Mouse (Mus musculus) lung, postnatal 0 days (tissue): ENCODE data around the gene Gm21987. TPM values are rescaled to one million over a fixed set of nuclear protein-coding genes. Genes with fewer than 3 reads are reported as not detected.

Source experiments
- ATAC-seq: fragments of 200-750 bp; cut with Nextera tagmentation; 2 replicates; pipeline ENCODE4 v1.8.0; 2017; ENCODE audit warnings: moderate library complexity
- DNase-seq: peaks from one replicate; pipeline ENCODE4 v3.0.0-alpha.2; 2016; ENCODE audit warnings: low spot score
- H3K27ac ChIP-seq: fragments of 300-500 bp; sonication (generic); 2 replicates; pipeline ENCODE4 v1.5.1; 2014; ENCODE audit warnings: antibody characterized with exemption, mild to moderate bottlenecking, low read length, mixed read lengths
- H3K27me3 ChIP-seq: fragments of 300-500 bp; sonication (generic); replicated peaks from 2 replicates; pipeline ENCODE4 v1.6.1; 2014; ENCODE audit warnings: low read length, mixed read lengths; ENCODE audit not compliant: insufficient read depth
- H3K36me3 ChIP-seq: fragments of 300-500 bp; sonication (generic); 2 replicates; pipeline ENCODE4 v1.6.1; 2014; ENCODE audit warnings: low read length, mixed read lengths; ENCODE audit not compliant: insufficient read depth
- H3K4me1 ChIP-seq: fragments of 300-500 bp; sonication (generic); 2 replicates; pipeline ENCODE4 v1.6.1; 2014; ENCODE audit warnings: antibody characterized with exemption, low read depth, low read length, mixed read lengths; ENCODE audit not compliant: insufficient read depth
- H3K4me2 ChIP-seq: fragments of 300-500 bp; sonication (generic); replicated peaks from 2 replicates; pipeline ENCODE4 v1.6.1; 2014; ENCODE audit warnings: low read depth, mild to moderate bottlenecking, low read length, moderate library complexity, mixed read lengths
- H3K4me3 ChIP-seq: fragments of 300-500 bp; sonication (generic); 2 replicates; pipeline ENCODE4 v1.5.1; 2014; ENCODE audit warnings: low read depth, low read length
- H3K9ac ChIP-seq: fragments of 300-500 bp; sonication (generic); replicated peaks from 2 replicates; pipeline ENCODE4 v1.6.1; 2014; ENCODE audit warnings: low read depth, mild to moderate bottlenecking
- H3K9me3 ChIP-seq: fragments of 300-500 bp; sonication (generic); 2 replicates; pipeline ENCODE4 v1.6.1; 2016; ENCODE audit warnings: low read length, mixed read lengths
- CTCF ChIP-seq: IDR thresholded peaks from 2 replicates; pipeline ENCODE4 v1.5.1; 2016; ENCODE audit warnings: antibody characterized with exemption, mild to moderate bottlenecking
- EP300 ChIP-seq: IDR thresholded peaks from 2 replicates; pipeline ENCODE4 v1.6.1; 2016; ENCODE audit warnings: antibody characterized with exemption, mild to moderate bottlenecking, control low read depth
- WGBS: fragments of 180-500 bp; shearing (Covaris S2); extraction: QIAGEN DNeasy Blood & Tissue Kit; methylation state at CpG from one replicate; pipeline ENCODE4 v1.1.7; 2014; 5-methylcytosine and 5-hydroxymethylcytosine counted together
- polyA plus RNA-seq: library from polyadenylated mRNA; unstranded; fragments of >200 nt; fragmentation: Nextera tagmentation; extraction: Ambion mirVana; gene quantifications from 2 replicates; pipeline ENCODE4 v1.2.1, GENCODE M21; 2015

Gm21987 gene
- polyA plus RNA-seq, 1 experiment from 2014 or later, result not detected

- H3K4me2 ChIP-seq, result no peak overlapping the region
- no peak for TF ChIP-seq EP300
- TF ChIP-seq CTCF, result no peak
- H3K4me3 ChIP-seq, result no peak overlapping the region
- no peaks in the 10 kb centered on the region for H3K9me3 ChIP-seq
- H3K27me3 ChIP-seq, result no peaks in the 10 kb centered on the region
- no peaks in the 10 kb centered on the region for H3K36me3 ChIP-seq
- H3K4me1 ChIP-seq, result no peaks in the 10 kb centered on the region
- DNase-seq (no peak), ATAC-seq (no peak)
- H3K27ac ChIP-seq, result no peak overlapping the region
- WGBS, result 89% methylated on average over 8 of the region's 8 CpGs
- H3K9ac ChIP-seq, result no peak overlapping the region
These were observed 22.6 kb downstream of the Gm21987 start for GRCm38 (mm10) chr16:38369431-38369830.

GRCm38 (mm10) chr16:38369992-38370484 is 23.2 kb downstream of the Gm21987 start:
- H3K27ac ChIP-seq, result no peak overlapping the region
- ATAC-seq, result no peak
- no peaks in the 10 kb centered on the region for H3K9me3 ChIP-seq
- H3K4me1 ChIP-seq, result no peaks in the 10 kb centered on the region
- no peak for DNase-seq
- 67% methylated on average over 4 of the region's 4 CpGs for WGBS
- H3K4me3 ChIP-seq, result no peak overlapping the region
- no peak for TF ChIP-seq EP300
- TF ChIP-seq CTCF, result no peak
- H3K4me2 ChIP-seq, result no peak overlapping the region
- H3K27me3 ChIP-seq, result no peaks in the 10 kb centered on the region
- no peak overlapping the region for H3K9ac ChIP-seq
- no peaks in the 10 kb centered on the region for H3K36me3 ChIP-seq

GRCm38 (mm10) chr16:38370633-38371374 is 24.0 kb downstream of the Gm21987 start:
- DNase-seq, result no peak
- no peak overlapping the region for H3K27ac ChIP-seq

GRCm38 (mm10) chr16:38371705-38372296 is 25.0 kb downstream of the Gm21987 start:
- Histone ChIP-seq H3K4me1 (no peaks in the 10 kb centered on the region), H3K27me3 (no peaks in the 10 kb centered on the region), H3K9me3 (no peaks in the 10 kb centered on the region), H3K36me3 (no peaks in the 10 kb centered on the region), H3K9ac (no peak overlapping the region), H3K27ac (no peak overlapping the region), H3K4me2 (no peak overlapping the region), H3K4me3 (no peak overlapping the region)
- no peak; the same call in 1 of the 2 replicates for ATAC-seq
- no peak for TF ChIP-seq CTCF
- no peak for TF ChIP-seq EP300
- WGBS, result 85% methylated on average over 15 of the region's 15 CpGs
- no peak for DNase-seq

More at GRCm38 (mm10) chr16:38370633-38371374, 24.0 kb downstream of the Gm21987 start:
- no peaks in the 10 kb centered on the region for H3K4me1 ChIP-seq
- H3K36me3 ChIP-seq, result no peaks in the 10 kb centered on the region
- 64% methylated on average over 8 of the region's 8 CpGs for WGBS
- no peak overlapping the region for H3K9ac ChIP-seq
- H3K9me3 ChIP-seq, result no peaks in the 10 kb centered on the region
- no peak overlapping the region for H3K4me2 ChIP-seq
- H3K4me3 ChIP-seq, result no peak overlapping the region
- H3K27me3 ChIP-seq, result no peaks in the 10 kb centered on the region
- no peak; the same call in 1 of the 2 replicates for ATAC-seq
- TF ChIP-seq CTCF, result no peak
- no peak for TF ChIP-seq EP300

- 83% methylated on average over 4 of the region's 4 CpGs for WGBS
- H3K27me3 ChIP-seq, result no peaks in the 10 kb centered on the region
- no peak overlapping the region for H3K4me2 ChIP-seq
- no peak for DNase-seq
- H3K4me1 ChIP-seq, result no peaks in the 10 kb centered on the region
- no peak for ATAC-seq
- no peaks in the 10 kb centered on the region for H3K9me3 ChIP-seq
- no peak overlapping the region for H3K9ac ChIP-seq
- no peak overlapping the region for H3K27ac ChIP-seq
- H3K36me3 ChIP-seq, result no peaks in the 10 kb centered on the region
- no peak for TF ChIP-seq CTCF
- no peak for TF ChIP-seq EP300
- no peak overlapping the region for H3K4me3 ChIP-seq
These were observed 26.0 kb downstream of the Gm21987 start for GRCm38 (mm10) chr16:38372876-38373275.

GRCm38 (mm10) chr16:38373439-38373838 is 26.6 kb downstream of the Gm21987 start:
- Histone ChIP-seq H3K4me2 (no peak overlapping the region), H3K4me1 (no peaks in the 10 kb centered on the region), H3K9ac (no peak overlapping the region), H3K27ac (no peak overlapping the region), H3K9me3 (no peaks in the 10 kb centered on the region), H3K27me3 (no peaks in the 10 kb centered on the region), H3K36me3 (no peaks in the 10 kb centered on the region), H3K4me3 (no peak overlapping the region)
- WGBS, result 87% methylated on average over 10 of the region's 10 CpGs
- TF ChIP-seq EP300 (no peak), CTCF (no peak)
- ATAC-seq (no peak), DNase-seq (no peak)
